In the genomic region with DNA sequence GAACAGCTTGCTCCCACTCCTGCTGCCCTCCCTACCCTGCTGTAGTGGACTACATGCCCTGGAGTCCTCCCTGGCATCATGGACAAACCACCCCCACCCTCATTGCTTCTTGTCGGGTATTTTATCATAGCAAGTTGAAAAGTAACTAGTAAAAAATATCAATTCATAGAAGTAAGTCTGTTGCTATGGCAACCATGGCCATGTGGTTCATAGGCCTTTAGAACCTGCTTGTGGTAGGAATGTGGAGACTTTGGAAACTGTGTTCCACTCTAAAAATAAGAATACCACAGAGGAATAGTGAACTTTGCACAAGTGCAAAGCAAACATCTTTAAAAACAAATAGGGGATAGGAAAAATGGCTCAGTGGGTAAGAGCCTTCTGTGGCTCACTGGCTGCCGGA, we compare ENCODE assay signal across 30 mouse cellular contexts. TPM values are rescaled to one million over a fixed set of nuclear protein-coding genes. Genes with fewer than 3 reads are reported as not detected.
A peak's percentile ranks its signal among the peaks of the same experiment; 100 is the strongest.
DNase-seq lines count a peak whose midpoint lies in the region; ATAC-seq and TF ChIP-seq lines count a peak whose summit lies in the region.
"Had no signal": no experiment of that assay in that cellular context is flagged by ENCODE, and none has a peak within 500 bp of the region (broad histone marks: within the 10 kb centered on the region; RNA-seq: fewer than 3 reads in every experiment).

No protein-coding gene starts in this region.

- ATAC-seq in forebrain, postnatal 0 days = no peak
- no peak for ATAC-seq in forebrain, embryonic 12.5 days (ENCODE audit: low FRiP score)
- ATAC-seq in limb, embryonic 14.5 days (ENCODE audit: low FRiP score, low read depth) = no peak
- no peak for ATAC-seq in midbrain, embryonic 11.5 days (ENCODE audit: low FRiP score)
- no peak for ATAC-seq in midbrain, embryonic 13.5 days
- 0 out of 2 replicates have a peak, but pooled peaks have one; percentile 6 for ATAC-seq in midbrain, embryonic 16.5 days
- ATAC-seq: activated CD4-positive, CD25-positive, alpha-beta regulatory T cell, adult 4 months; forebrain, embryonic 14.5 days had no signal

- WGBS in forebrain, postnatal 0 days = 64% methylated on average over 2 of the region's 2 CpGs
- 87% methylated on average over 2 of the region's 2 CpGs for WGBS in forebrain, embryonic 12.5 days
- WGBS in limb, embryonic 14.5 days = 75% methylated on average over 2 of the region's 2 CpGs
- 94% methylated on average over 2 of the region's 2 CpGs for WGBS in limb, embryonic 10.5 days
- 88% methylated on average over 2 of the region's 2 CpGs for WGBS in midbrain, embryonic 11.5 days
- 87% methylated on average over 2 of the region's 2 CpGs for WGBS in midbrain, embryonic 13.5 days
- WGBS in midbrain, embryonic 16.5 days = 70% methylated on average over 2 of the region's 2 CpGs

- H3K4me3 ChIP-seq in forebrain, postnatal 0 days (ENCODE audit: low read depth, low read length) = no peak overlapping the region
- H3K4me3 ChIP-seq in forebrain, embryonic 12.5 days (replicated peaks) = no peak overlapping the region
- no peak overlapping the region for H3K4me3 ChIP-seq in limb, embryonic 14.5 days (replicated peaks; ENCODE audit: low read length)
- no peak overlapping the region for H3K4me3 ChIP-seq in limb, embryonic 10.5 days
- H3K4me3 ChIP-seq in midbrain, embryonic 11.5 days (ENCODE audit: low read depth, low read length) = no peak overlapping the region
- H3K4me3 ChIP-seq in midbrain, embryonic 13.5 days (replicated peaks) = no peak overlapping the region
- no peak overlapping the region for H3K4me3 ChIP-seq in midbrain, embryonic 16.5 days (ENCODE audit: low read depth, low read length)
- H3K4me3 ChIP-seq: forebrain, embryonic 10.5 days; heart, adult 2 months; heart, embryonic 10.5 days; heart, embryonic 13.5 days; hindbrain, embryonic 12.5 days had no signal

- H3K27ac ChIP-seq in forebrain, postnatal 0 days (ENCODE audit: low read depth, low read length) = no peak overlapping the region
- no peak overlapping the region for H3K27ac ChIP-seq in forebrain, embryonic 12.5 days
- no peak overlapping the region for H3K27ac ChIP-seq in limb, embryonic 14.5 days (replicated peaks; ENCODE audit: low read depth, low read length)
- no peak overlapping the region for H3K27ac ChIP-seq in limb, embryonic 10.5 days
- no peak overlapping the region for H3K27ac ChIP-seq in midbrain, embryonic 11.5 days (ENCODE audit: low read depth, low read length)
- no peak overlapping the region for H3K27ac ChIP-seq in midbrain, embryonic 13.5 days
- no peak overlapping the region; the same call in 1 of the 2 replicates for H3K27ac ChIP-seq in midbrain, embryonic 16.5 days (ENCODE audit: low read length)
- H3K27ac ChIP-seq: forebrain, embryonic 10.5 days; heart, adult 2 months; heart, embryonic 10.5 days; heart, embryonic 13.5 days; hindbrain, embryonic 12.5 days had no signal

- H3K36me3 ChIP-seq in forebrain, postnatal 0 days (ENCODE audit: insufficient read depth) = no peaks in the 10 kb centered on the region
- no peaks in the 10 kb centered on the region for H3K36me3 ChIP-seq in forebrain, embryonic 12.5 days (replicated peaks)
- H3K36me3 ChIP-seq in limb, embryonic 14.5 days (ENCODE audit: control insufficient read depth, insufficient read depth, low read length) = no peaks in the 10 kb centered on the region
- no peaks in the 10 kb centered on the region for H3K36me3 ChIP-seq in limb, embryonic 10.5 days
- no peaks in the 10 kb centered on the region for H3K36me3 ChIP-seq in midbrain, embryonic 11.5 days (ENCODE audit: control insufficient read depth, insufficient read depth, low read length)
- H3K36me3 ChIP-seq in midbrain, embryonic 13.5 days = no peaks in the 10 kb centered on the region
- H3K36me3 ChIP-seq in midbrain, embryonic 16.5 days (ENCODE audit: control insufficient read depth, insufficient read depth, low read length) = no peaks in the 10 kb centered on the region
- H3K36me3 ChIP-seq: forebrain, embryonic 10.5 days; heart, embryonic 10.5 days; heart, embryonic 13.5 days; hindbrain, embryonic 12.5 days had no signal

- no peaks in the 10 kb centered on the region for H3K9me3 ChIP-seq in forebrain, postnatal 0 days (ENCODE audit: low read length)
- H3K9me3 ChIP-seq in forebrain, embryonic 12.5 days = no peaks in the 10 kb centered on the region
- no peaks in the 10 kb centered on the region for H3K9me3 ChIP-seq in limb, embryonic 14.5 days (ENCODE audit: control insufficient read depth, low read length)
- H3K9me3 ChIP-seq in limb, embryonic 10.5 days (replicated peaks) = no peaks in the 10 kb centered on the region
- no peaks in the 10 kb centered on the region for H3K9me3 ChIP-seq in midbrain, embryonic 11.5 days (ENCODE audit: control insufficient read depth, low read length)
- no peaks in the 10 kb centered on the region for H3K9me3 ChIP-seq in midbrain, embryonic 13.5 days
- H3K9me3 ChIP-seq in midbrain, embryonic 16.5 days (replicated peaks; ENCODE audit: control insufficient read depth, low read length, poor library complexity, severe bottlenecking) = no peaks in the 10 kb centered on the region
- H3K9me3 ChIP-seq: heart, embryonic 10.5 days; heart, embryonic 13.5 days; hindbrain, embryonic 12.5 days had no signal

- DNase-seq in forebrain, postnatal 0 days = peak; percentile 63
- peak; percentile 15 for DNase-seq in limb, embryonic 14.5 days (ENCODE audit: low spot score)
- DNase-seq in limb, embryonic 10.5 days (ENCODE audit: low spot score) = no peak
- DNase-seq in midbrain, embryonic 11.5 days (ENCODE audit: low spot score, missing footprints) = peak; percentile 66
- no peak for DNase-seq in urinary bladder, postnatal 36 days (ENCODE audit: low spot score in 2 of 2)
- DNase-seq: adrenal gland, adult 8-10 months; adrenal gland, postnatal 25 days; cerebellum, adult 18-20 months; cerebellum, adult 9-10 months; cerebellum, postnatal 14 days; gastrocnemius, postnatal 10 days; gastrocnemius, postnatal 36 days; heart, adult 2 months; heart, postnatal 14 days; heart, postnatal 4 days had no signal

- H3K9ac ChIP-seq in forebrain, postnatal 0 days = no peak overlapping the region
- no peak overlapping the region for H3K9ac ChIP-seq in forebrain, embryonic 12.5 days
- H3K9ac ChIP-seq in limb, embryonic 14.5 days (ENCODE audit: low read depth, low read length, severe bottlenecking) = no peak overlapping the region
- H3K9ac ChIP-seq in midbrain, embryonic 11.5 days (ENCODE audit: low read length) = no peak overlapping the region
- no peak overlapping the region for H3K9ac ChIP-seq in midbrain, embryonic 13.5 days (replicated peaks)
- H3K9ac ChIP-seq in midbrain, embryonic 16.5 days (ENCODE audit: low read depth, low read length) = no peak overlapping the region
- H3K9ac ChIP-seq: heart, embryonic 13.5 days; hindbrain, embryonic 12.5 days had no signal

- no peaks in the 10 kb centered on the region for H3K4me1 ChIP-seq in forebrain, postnatal 0 days (ENCODE audit: insufficient read depth)
- no peaks in the 10 kb centered on the region for H3K4me1 ChIP-seq in forebrain, embryonic 12.5 days
- H3K4me1 ChIP-seq in limb, embryonic 14.5 days (ENCODE audit: control insufficient read depth, insufficient read depth, low read length) = no peaks in the 10 kb centered on the region
- H3K4me1 ChIP-seq in limb, embryonic 10.5 days = no peaks in the 10 kb centered on the region
- no peaks in the 10 kb centered on the region for H3K4me1 ChIP-seq in midbrain, embryonic 11.5 days (ENCODE audit: control insufficient read depth, insufficient read depth, low read length)
- no peaks in the 10 kb centered on the region for H3K4me1 ChIP-seq in midbrain, embryonic 13.5 days (replicated peaks)
- peaks cover 9% of the 10 kb centered on the region for H3K4me1 ChIP-seq in midbrain, embryonic 16.5 days (ENCODE audit: control insufficient read depth, insufficient read depth, low read length)
- H3K4me1 ChIP-seq: heart, embryonic 10.5 days; heart, embryonic 13.5 days; hindbrain, embryonic 12.5 days had no signal

- TF ChIP-seq CTCF in forebrain, postnatal 0 days (IDR thresholded peaks at IDR 0.05; ENCODE audit: low read depth) = no peak

- TF ChIP-seq POLR2A in limb, embryonic 14.5 days (IDR thresholded peaks at IDR 0.05; ENCODE audit: borderline replicate concordance, extremely low read depth, insufficient read depth, insufficient read length) = no peak

- H3K4me2 ChIP-seq in forebrain, postnatal 0 days (ENCODE audit: low read depth) = no peak overlapping the region
- H3K4me2 ChIP-seq in forebrain, embryonic 12.5 days = no peak overlapping the region
- no peak overlapping the region for H3K4me2 ChIP-seq in limb, embryonic 14.5 days (replicated peaks; ENCODE audit: low read depth, low read length, severe bottlenecking)
- no peak overlapping the region for H3K4me2 ChIP-seq in midbrain, embryonic 11.5 days
- no peak overlapping the region for H3K4me2 ChIP-seq in midbrain, embryonic 13.5 days (replicated peaks)
- no peak overlapping the region for H3K4me2 ChIP-seq in midbrain, embryonic 16.5 days (ENCODE audit: low read length)
- H3K4me2 ChIP-seq: heart, embryonic 13.5 days; hindbrain, embryonic 12.5 days had no signal

- no peaks in the 10 kb centered on the region for H3K27me3 ChIP-seq in forebrain, postnatal 0 days (ENCODE audit: insufficient read depth, low read length)
- H3K27me3 ChIP-seq in forebrain, embryonic 12.5 days = no peaks in the 10 kb centered on the region
- no peaks in the 10 kb centered on the region for H3K27me3 ChIP-seq in limb, embryonic 14.5 days (ENCODE audit: control insufficient read depth, insufficient read depth, low read length)
- no peaks in the 10 kb centered on the region for H3K27me3 ChIP-seq in limb, embryonic 10.5 days (ENCODE audit: low read depth, poor library complexity, severe bottlenecking)
- no peaks in the 10 kb centered on the region for H3K27me3 ChIP-seq in midbrain, embryonic 11.5 days (ENCODE audit: control insufficient read depth, insufficient read depth, low read length)
- no peaks in the 10 kb centered on the region for H3K27me3 ChIP-seq in midbrain, embryonic 13.5 days
- H3K27me3 ChIP-seq in midbrain, embryonic 16.5 days (ENCODE audit: control insufficient read depth, insufficient read depth, low read depth, low read length) = no peaks in the 10 kb centered on the region
- H3K27me3 ChIP-seq: heart, embryonic 13.5 days; hindbrain, embryonic 12.5 days had no signal

RNA-seq across cellular contexts. Expression of gene Allc, which starts 10.1 kb away (rescaled TPM):
- 0.29 TPM in 1 of 2 replicates, not detected in the other for total RNA-seq in forebrain, postnatal 0 days (2014; rRNA removed)
- polyA plus RNA-seq in forebrain, postnatal 0 days (2015; fragmentation: Nextera tagmentation; extraction: Ambion mirVana) = 0.14 and 0.17 TPM in 2 replicates
- not detected in 2 replicates for polyA plus RNA-seq in forebrain, embryonic 12.5 days (2016; fragmentation: Nextera tagmentation; extraction: Ambion mirVana)
- polyA plus RNA-seq in limb, embryonic 14.5 days (2012; rRNA removed) = not detected in 2 replicates
- polyA plus RNA-seq in limb, embryonic 14.5 days (2014; fragmentation: Nextera tagmentation; extraction: Ambion mirVana) = not detected in 2 replicates
- polyA plus RNA-seq in limb, embryonic 10.5 days (2016; fragmentation: Nextera tagmentation; extraction: Ambion mirVana) = not detected in 2 replicates
- not detected in 2 replicates for polyA plus RNA-seq in midbrain, embryonic 11.5 days (2014; fragmentation: Nextera tagmentation; extraction: Ambion mirVana)
- 0.13 TPM in 1 of 2 replicates, not detected in the other for polyA plus RNA-seq in midbrain, embryonic 13.5 days (2015; fragmentation: Nextera tagmentation; extraction: Ambion mirVana)
- polyA plus RNA-seq in midbrain, embryonic 16.5 days (2015; fragmentation: Nextera tagmentation; extraction: Ambion mirVana) = 0.30 and 0.39 TPM in 2 replicates
- total RNA-seq: adrenal gland, adult 8-10 months; adrenal gland, postnatal 25 days; ES-E14; gastrocnemius, adult 18-20 months; gastrocnemius, postnatal 10 days; gastrocnemius, postnatal 36 days; granulocyte monocyte progenitor cell, adult 5-6 weeks; heart, adult 2 months; heart, postnatal 14 days; heart, postnatal 4 days had no signal
- polyA plus RNA-seq: activated CD4-positive, CD25-positive, alpha-beta regulatory T cell, adult 4 months; embryonic facial prominence, embryonic 11.5 days; embryonic facial prominence, embryonic 14.5 days; forebrain, embryonic 10.5 days; forebrain, embryonic 14.5 days; heart, embryonic 10.5 days; heart, embryonic 13.5 days; heart, embryonic 16.5 days; hindbrain, embryonic 12.5 days had no signal

RNA-seq across cellular contexts. Expression of gene Dcdc2c, which starts 20.0 kb away (rescaled TPM):
- total RNA-seq in forebrain, postnatal 0 days (2014; rRNA removed) = not detected in 2 replicates
- polyA plus RNA-seq in forebrain, postnatal 0 days (2015; fragmentation: Nextera tagmentation; extraction: Ambion mirVana) = 0.09 TPM in 1 of 2 replicates, not detected in the other
- 0.13 TPM in 1 of 2 replicates, not detected in the other for polyA plus RNA-seq in forebrain, embryonic 12.5 days (2016; fragmentation: Nextera tagmentation; extraction: Ambion mirVana)
- 0.06 TPM in 1 of 2 replicates, not detected in the other for polyA plus RNA-seq in limb, embryonic 14.5 days (2012; rRNA removed)
- polyA plus RNA-seq in limb, embryonic 14.5 days (2014; fragmentation: Nextera tagmentation; extraction: Ambion mirVana) = 0.18 TPM in 1 of 2 replicates, not detected in the other
- polyA plus RNA-seq in limb, embryonic 10.5 days (2016; fragmentation: Nextera tagmentation; extraction: Ambion mirVana) = 0.10 and 0.23 TPM in 2 replicates
- 0.10 and 0.18 TPM in 2 replicates for polyA plus RNA-seq in midbrain, embryonic 11.5 days (2014; fragmentation: Nextera tagmentation; extraction: Ambion mirVana)
- not detected in 2 replicates for polyA plus RNA-seq in midbrain, embryonic 13.5 days (2015; fragmentation: Nextera tagmentation; extraction: Ambion mirVana)
- not detected in 2 replicates for polyA plus RNA-seq in midbrain, embryonic 16.5 days (2015; fragmentation: Nextera tagmentation; extraction: Ambion mirVana)
- total RNA-seq: gastrocnemius, adult 18-20 months; gastrocnemius, postnatal 10 days; gastrocnemius, postnatal 36 days had no signal
- polyA plus RNA-seq: activated CD4-positive, CD25-positive, alpha-beta regulatory T cell, adult 4 months; embryonic facial prominence, embryonic 11.5 days; forebrain, embryonic 14.5 days; heart, adult 2 months; heart, embryonic 13.5 days had no signal

RNA-seq across cellular contexts. Expression of gene Colec11, which starts 50.9 kb away (rescaled TPM):
- total RNA-seq in forebrain, postnatal 0 days (2014; rRNA removed) = 0.48 and 0.62 TPM in 2 replicates
- polyA plus RNA-seq in forebrain, postnatal 0 days (2015; fragmentation: Nextera tagmentation; extraction: Ambion mirVana) = 0.39 and 1.1 TPM in 2 replicates
- polyA plus RNA-seq in forebrain, embryonic 12.5 days (2016; fragmentation: Nextera tagmentation; extraction: Ambion mirVana) = 0.22 and 0.23 TPM in 2 replicates
- polyA plus RNA-seq in limb, embryonic 14.5 days (2012; rRNA removed) = 0.12 and 0.36 TPM in 2 replicates
- polyA plus RNA-seq in limb, embryonic 14.5 days (2014; fragmentation: Nextera tagmentation; extraction: Ambion mirVana) = 0.28 and 0.32 TPM in 2 replicates
- polyA plus RNA-seq in limb, embryonic 10.5 days (2016; fragmentation: Nextera tagmentation; extraction: Ambion mirVana) = 0.18 TPM in 1 of 2 replicates, not detected in the other
- 0.11 and 0.22 TPM in 2 replicates for polyA plus RNA-seq in midbrain, embryonic 11.5 days (2014; fragmentation: Nextera tagmentation; extraction: Ambion mirVana)
- 0.75 and 1.2 TPM in 2 replicates for polyA plus RNA-seq in midbrain, embryonic 13.5 days (2015; fragmentation: Nextera tagmentation; extraction: Ambion mirVana)
- 0.67 and 1.2 TPM in 2 replicates for polyA plus RNA-seq in midbrain, embryonic 16.5 days (2015; fragmentation: Nextera tagmentation; extraction: Ambion mirVana)
- polyA plus RNA-seq: embryonic facial prominence, embryonic 11.5 days had no signal

Comparison
In these comparisons a context has a peak if more than half of its experiments do, and no peak if none do; other contexts are left out.
1. DNase-seq: peak in forebrain, postnatal 0 days (single experiment), limb, embryonic 14.5 days (single experiment) and midbrain, embryonic 11.5 days (single experiment); none in limb, embryonic 10.5 days (single experiment) and urinary bladder, postnatal 36 days (0 of 2).